Mouse (Mus musculus) embryo, embryonic 10 days (tissue): ENCODE results near the gene Cfap161.

ENCODE experiments used
- DNase-seq: peaks from one replicate; pipeline ENCODE4 v3.0.0-alpha.2; 2015; ENCODE audit warnings: low spot score

The Cfap161 gene

GRCm38 (mm10) chr7:83794705-83795104 is at the start of gene Cfap161:
Cfap161 (minus strand) TSS chr7:83794880.
- peak; percentile 99 for DNase-seq

- no peak for DNase-seq
Observed at GRCm38 (mm10) chr7:83842486-83843259, 48.0 kb upstream of the Cfap161 start.

- DNase-seq, result no peak
Observed at GRCm38 (mm10) chr7:83840076-83840475, 45.4 kb upstream of the Cfap161 start.

GRCm38 (mm10) chr7:83838525-83839224 is 44.0 kb upstream of the Cfap161 start:
- DNase-seq, result no peak

GRCm38 (mm10) chr7:83829355-83829754 is 34.7 kb upstream of the Cfap161 start:
- DNase-seq, result no peak

- DNase-seq, result no peak
Observed at GRCm38 (mm10) chr7:83827402-83828076, 32.9 kb upstream of the Cfap161 start.

GRCm38 (mm10) chr7:83826808-83827207 is 32.1 kb upstream of the Cfap161 start:
- no peak for DNase-seq

- no peak for DNase-seq
Observed at GRCm38 (mm10) chr7:83821951-83822350, 27.3 kb upstream of the Cfap161 start.

GRCm38 (mm10) chr7:83816886-83817285 is 22.2 kb upstream of the Cfap161 start:
- DNase-seq, result no peak

- DNase-seq, result no peak
Observed at GRCm38 (mm10) chr7:83815646-83816045, 21.0 kb upstream of the Cfap161 start.

GRCm38 (mm10) chr7:83813993-83814392 is 19.3 kb upstream of the Cfap161 start:
- DNase-seq, result peak; percentile 84

- no peak for DNase-seq
Observed at GRCm38 (mm10) chr7:83813465-83813864, 18.8 kb upstream of the Cfap161 start.

GRCm38 (mm10) chr7:83813016-83813415 is 18.3 kb upstream of the Cfap161 start:
- peak; percentile 38 for DNase-seq

- no peak for DNase-seq
Observed at GRCm38 (mm10) chr7:83812581-83812980, 17.9 kb upstream of the Cfap161 start.

- no peak for DNase-seq
Observed at GRCm38 (mm10) chr7:83811916-83812315, 17.2 kb upstream of the Cfap161 start.

- no peak for DNase-seq
Observed at GRCm38 (mm10) chr7:83811461-83811860, 16.8 kb upstream of the Cfap161 start.

- peak; percentile 42 for DNase-seq
Observed at GRCm38 (mm10) chr7:83810141-83811100, 15.7 kb upstream of the Cfap161 start.

- DNase-seq, result peak; percentile 17
Observed at GRCm38 (mm10) chr7:83809715-83810114, 15.0 kb upstream of the Cfap161 start.

- peak; percentile 20 for DNase-seq
Observed at GRCm38 (mm10) chr7:83809060-83809459, 14.4 kb upstream of the Cfap161 start.

GRCm38 (mm10) chr7:83806934-83807333 is 12.3 kb upstream of the Cfap161 start:
- DNase-seq, result no peak

GRCm38 (mm10) chr7:83803777-83804176 is 9.1 kb upstream of the Cfap161 start:
- no peak for DNase-seq

GRCm38 (mm10) chr7:83802509-83802908 is 7.8 kb upstream of the Cfap161 start:
- peak; percentile 55 for DNase-seq
